Mouse (Mus musculus): Measurements from ENCODE around the gene Lrrc74a.
A peak's percentile ranks its signal among the peaks of the same experiment; 100 is the strongest.

- TF ChIP-seq CTCF (IDR thresholded peaks at IDR 0.05; ENCODE audit: low read depth) (no peak), EP300 (IDR thresholded peaks at IDR 0.05; ENCODE audit: low read depth) (0 out of 2 replicates have a peak, but pooled peaks have one; percentile 17)
These were observed 67.2 kb downstream of the Lrrc74a start for GRCm38 (mm10) chr12:86801148-86802004.

All from liver, postnatal 0 days (tissue).